Comparison of ENCODE assay signal across 9 mouse cellular contexts in the genomic region with DNA sequence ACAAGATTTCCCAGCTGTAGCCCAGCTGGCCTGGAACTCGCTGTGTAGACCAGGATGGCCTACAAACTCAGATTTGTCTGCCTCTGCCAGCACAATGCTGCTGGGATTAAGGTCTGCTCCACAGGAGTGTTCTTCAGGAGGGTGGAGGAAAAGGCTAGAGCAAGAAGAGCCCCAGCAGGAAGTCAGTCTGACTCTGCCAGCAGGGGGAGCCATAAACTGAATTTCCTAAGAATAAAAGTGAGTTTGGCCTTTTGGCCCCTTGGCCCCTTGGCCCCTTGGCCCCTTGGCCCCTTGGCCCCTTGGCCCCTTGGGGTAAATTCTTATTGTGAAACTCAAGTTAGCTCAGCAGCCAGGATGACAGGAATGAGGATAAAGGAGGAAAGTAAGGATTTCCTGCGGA. TPM values are rescaled to one million over a fixed set of nuclear protein-coding genes. Genes with fewer than 3 reads are reported as not detected.
DNase-seq lines count a peak whose midpoint lies in the region; ATAC-seq and TF ChIP-seq lines count a peak whose summit lies in the region.
"Had no signal": no experiment of that assay in that cellular context is flagged by ENCODE, and none has a peak within 500 bp of the region (broad histone marks: within the 10 kb centered on the region; RNA-seq: fewer than 3 reads in every experiment).

No protein-coding gene starts in this region.

- no peak for ATAC-seq in megakaryocyte-erythroid progenitor cell, adult 5-6 weeks (replicated peaks; ENCODE audit: low FRiP score, low TSS enrichment, poor library complexity, severe bottlenecking)

- no peak overlapping the region for H3K4me3 ChIP-seq in lung, adult 2 months (replicated peaks; ENCODE audit: extremely low read depth, low read depth, low read length)
- H3K4me3 ChIP-seq: stomach, embryonic 15.5 days had no signal

- 65% methylated on average over 2 of the region's 2 CpGs for WGBS in lung, adult 2 months

- TF ChIP-seq POLR2A in lung, adult 2 months (IDR thresholded peaks at IDR 0.05; ENCODE audit: borderline replicate concordance, extremely low read depth, low read depth, low read length), result no peak

- peak; percentile 30 for DNase-seq in gastrocnemius, adult 18-20 months (ENCODE audit: low spot score)
- DNase-seq in gastrocnemius, postnatal 4 days (ENCODE audit: low spot score in 2 of 2), result no peak
- DNase-seq in ovary, postnatal 36 days (ENCODE audit: low spot score), result peak; percentile 12
- no peak for DNase-seq in ovary, adult 18-20 months (ENCODE audit: low spot score)
- peak; percentile 42 for DNase-seq in c-Kit-positive CD71-positive TER-119-positive erythroid progenitor cells, embryonic 14.5 days (ENCODE audit: low spot score)
- DNase-seq in lung, adult 2 months, result peak; percentile 23
- DNase-seq in thymus, postnatal 25 days, result peak; percentile 41

- TF ChIP-seq CTCF in lung, adult 2 months (IDR thresholded peaks at IDR 0.05; ENCODE audit: insufficient read depth, low read length), result peak; percentile 22; the same call in 1 of the 2 replicates

- H3K4me1 ChIP-seq in lung, adult 2 months (ENCODE audit: control insufficient read depth, insufficient read depth, low read length), result no peaks in the 10 kb centered on the region
- H3K4me1 ChIP-seq: stomach, embryonic 15.5 days had no signal

RNA-seq across cellular contexts. Expression of gene Ercc6l, which starts 2.9 kb away (rescaled TPM):
- under 1 TPM; 0.09 to 0.11 TPM for total RNA-seq in gastrocnemius, adult 18-20 months (2021)
- total RNA-seq in gastrocnemius, postnatal 4 days (2021), result 1 to 10 TPM; 4.0 to 4.1 TPM
- polyA plus RNA-seq in lung, adult 2 months (2012; rRNA removed), result 0.17 and 0.20 TPM in 2 replicates
- total RNA-seq in megakaryocyte-erythroid progenitor cell, adult 5-6 weeks (2014; fragmentation: Nextera tagmentation), result 14.2 and 22.9 TPM in 2 replicates
- total RNA-seq in megakaryocyte-erythroid progenitor cell, adult 5-6 weeks (2017), result 27.2 and 27.8 TPM in 2 replicates

RNA-seq across cellular contexts. Expression of gene Rps4x, which starts 29.4 kb away (rescaled TPM):
- 100 to 1,000 TPM; 453 to 571 TPM for total RNA-seq in gastrocnemius, adult 18-20 months (2021)
- total RNA-seq in gastrocnemius, postnatal 4 days (2021), result 1,000 to 10,000 TPM; 1,319 to 1,445 TPM
- 278 and 471 TPM in 2 replicates for polyA plus RNA-seq in lung, adult 2 months (2012; rRNA removed)
- total RNA-seq in megakaryocyte-erythroid progenitor cell, adult 5-6 weeks (2014; fragmentation: Nextera tagmentation), result 4,499 and 4,557 TPM in 2 replicates
- total RNA-seq in megakaryocyte-erythroid progenitor cell, adult 5-6 weeks (2017), result 2,530 and 2,821 TPM in 2 replicates

RNA-seq across cellular contexts. Expression of gene Pin4, which starts 40.5 kb away (rescaled TPM):
- total RNA-seq in gastrocnemius, adult 18-20 months (2021), result 10 to 100 TPM; 35.5 to 38.2 TPM
- 10 to 100 TPM; 38.8 to 42.2 TPM for total RNA-seq in gastrocnemius, postnatal 4 days (2021)
- polyA plus RNA-seq in lung, adult 2 months (2012; rRNA removed), result 0.96 and 1.1 TPM in 2 replicates
- 67.6 and 96.7 TPM in 2 replicates for total RNA-seq in megakaryocyte-erythroid progenitor cell, adult 5-6 weeks (2014; fragmentation: Nextera tagmentation)
- total RNA-seq in megakaryocyte-erythroid progenitor cell, adult 5-6 weeks (2017), result 162 and 169 TPM in 2 replicates

Comparison
In these comparisons a context has a peak if more than half of its experiments do, and no peak if none do; other contexts are left out.
1. DNase-seq: peak in gastrocnemius, adult 18-20 months (single experiment), ovary, postnatal 36 days (single experiment), c-Kit-positive CD71-positive TER-119-positive erythroid progenitor cells, embryonic 14.5 days (single experiment), lung, adult 2 months (single experiment) and thymus, postnatal 25 days (single experiment); none in gastrocnemius, postnatal 4 days (0 of 2) and ovary, adult 18-20 months (single experiment).
2. RNA of gene Ercc6l, which starts 2.9 kb away (total RNA-seq): 14.2 to 27.8 TPM in megakaryocyte-erythroid progenitor cell, adult 5-6 weeks and 4.0 to 4.1 TPM in gastrocnemius, postnatal 4 days; 0.09 to 0.11 TPM in gastrocnemius, adult 18-20 months; every median in the first group is over 4 times any median in the second.